Mouse (Mus musculus) MEL (cell line): Measurements from ENCODE around the gene Prdm4. TPM values are rescaled to one million over a fixed set of nuclear protein-coding genes. Genes with fewer than 3 reads are reported as not detected.
A peak's percentile ranks its signal among the peaks of the same experiment; 100 is the strongest.

Experiments used
- DNase-seq: peaks from one replicate; pipeline ENCODE4 v3.0.0; 2011; ENCODE audit warnings: low read depth, low spot score
- H3K27ac ChIP-seq: 2 replicates; pipeline ENCODE4 v1.5.1; 2012; ENCODE audit warnings: low read depth, mild to moderate bottlenecking, control low read depth, low read length, moderate library complexity; ENCODE audit not compliant: control insufficient read depth
- H3K27me3 ChIP-seq, 2 experiments: fragments of 150-350 bp in 1 of 2; sonication (generic) in 1 of 2; 2 replicates each; pipeline ENCODE4 v1.6.1; 2012; ENCODE audit warnings: low read length in 2 of 2, mild to moderate bottlenecking in 2 of 2, improper control_type of control experiment in 1 of 2, moderate library complexity in 1 of 2; ENCODE audit not compliant: insufficient read depth in 2 of 2, control insufficient read depth in 1 of 2
- H3K36me3 ChIP-seq, 2 experiments: 2 replicates each; pipeline ENCODE4 v1.6.1; 2012 to 2014; ENCODE audit warnings: low read length in 2 of 2, improper control_type of control experiment in 1 of 2, inconsistent platforms in 1 of 2, mild to moderate bottlenecking in 1 of 2; ENCODE audit not compliant: insufficient read depth in 2 of 2, control insufficient read depth in 1 of 2
- H3K4me1 ChIP-seq, 2 experiments: fragments of 150-350 bp in 1 of 2; sonication (generic) in 1 of 2; 2 replicates each; pipeline ENCODE4 v1.6.1; 2012; ENCODE audit warnings: low read length in 2 of 2, improper control_type of control experiment in 1 of 2, mild to moderate bottlenecking in 1 of 2; ENCODE audit not compliant: insufficient read depth in 2 of 2, control insufficient read depth in 1 of 2
- H3K4me3 ChIP-seq, 2 experiments: fragments of 150-350 bp in 1 of 2; sonication (generic) in 1 of 2; 2 replicates each; pipeline ENCODE4 v1.5.1; 2012; ENCODE audit warnings: low read depth in 2 of 2, low read length in 2 of 2, mild to moderate bottlenecking in 2 of 2, moderate library complexity in 2 of 2, control low read depth in 1 of 2, improper control_type of control experiment in 1 of 2; ENCODE audit not compliant: control insufficient read depth in 1 of 2, insufficient read depth in 1 of 2
- H3K79me2 ChIP-seq: 2 replicates; pipeline ENCODE4 v1.6.1; 2012; ENCODE audit warnings: mild to moderate bottlenecking, low read length, moderate library complexity; ENCODE audit not compliant: control insufficient read depth, poor library complexity, insufficient read depth
- H3K9ac ChIP-seq: 2 replicates; pipeline ENCODE4 v1.6.1; 2012; ENCODE audit warnings: low read depth, mild to moderate bottlenecking, control low read depth, low read length, moderate library complexity; ENCODE audit not compliant: control insufficient read depth, poor library complexity, severe bottlenecking
- H3K9me3 ChIP-seq: fragments of 150-350 bp; sonication (generic); replicated peaks from 2 replicates; pipeline ENCODE4 v1.6.1; 2012; ENCODE audit warnings: mild to moderate bottlenecking, low read length, improper control_type of control experiment, moderate library complexity; ENCODE audit not compliant: insufficient read depth
- BHLHE40 ChIP-seq: IDR thresholded peaks from 2 replicates; pipeline ENCODE4 v1.6.1; 2012; ENCODE audit warnings: low read depth, mild to moderate bottlenecking, inconsistent platforms, low read length, improper control_type of control experiment, borderline replicate concordance
- CHD2 ChIP-seq: IDR thresholded peaks from 2 replicates; pipeline ENCODE4 v1.6.1; 2011; ENCODE audit warnings: low read length, improper control_type of control experiment
- E2F4 ChIP-seq: IDR thresholded peaks from 2 replicates; pipeline ENCODE4 v1.6.1; 2011; ENCODE audit warnings: low read depth, low read length, improper control_type of control experiment, borderline replicate concordance
- ETS1 ChIP-seq: IDR thresholded peaks from 2 replicates; pipeline ENCODE4 v1.6.1; 2012; ENCODE audit warnings: low read depth, mild to moderate bottlenecking, inconsistent platforms, low read length, improper control_type of control experiment, moderate library complexity
- HCFC1 ChIP-seq: IDR thresholded peaks from 2 replicates; pipeline ENCODE4 v1.6.1; 2012; ENCODE audit warnings: low read depth, mild to moderate bottlenecking, inconsistent platforms, low read length, improper control_type of control experiment, moderate library complexity
- MAX ChIP-seq: IDR thresholded peaks from 2 replicates; pipeline ENCODE4 v1.6.1; 2011; ENCODE audit warnings: low read length, improper control_type of control experiment
- MXI1 ChIP-seq: IDR thresholded peaks from 2 replicates; pipeline ENCODE4 v1.6.1; 2011; ENCODE audit warnings: mild to moderate bottlenecking, low read depth, low read length, improper control_type of control experiment
- MYB ChIP-seq: IDR thresholded peaks from 2 replicates; pipeline ENCODE4 v1.6.1; 2011; ENCODE audit warnings: mild to moderate bottlenecking, low read depth, low read length, improper control_type of control experiment
- MYC ChIP-seq: IDR thresholded peaks from 2 replicates; pipeline ENCODE4 v1.6.1; 2011; ENCODE audit warnings: low read depth, mild to moderate bottlenecking, low read length, improper control_type of control experiment, moderate library complexity
- NELFE ChIP-seq: IDR thresholded peaks from 2 replicates; pipeline ENCODE4 v1.6.1; 2011; ENCODE audit warnings: low read depth, low read length, improper control_type of control experiment
- NRF1 ChIP-seq: IDR thresholded peaks from 2 replicates; pipeline ENCODE4 v1.6.1; 2014; ENCODE audit warnings: low read depth, mild to moderate bottlenecking, inconsistent platforms, low read length, improper control_type of control experiment, moderate library complexity; ENCODE audit not compliant: poor library complexity, insufficient read depth, severe bottlenecking
- POLR2A ChIP-seq, 2 experiments: IDR thresholded peaks; 2 replicates each; pipeline ENCODE4 v1.6.1; 2011 to 2012; ENCODE audit warnings: low read length in 2 of 2, mild to moderate bottlenecking in 2 of 2, control low read depth in 1 of 2, improper control_type of control experiment in 1 of 2, low read depth in 1 of 2, moderate library complexity in 1 of 2; ENCODE audit not compliant: control insufficient read depth in 1 of 2, insufficient read depth in 1 of 2, poor library complexity in 1 of 2
- RCOR1 ChIP-seq: IDR thresholded peaks from 2 replicates; pipeline ENCODE4 v1.6.1; 2012; ENCODE audit warnings: low read depth, mild to moderate bottlenecking, inconsistent platforms, low read length, improper control_type of control experiment
- SMC3 ChIP-seq: IDR thresholded peaks from 2 replicates; pipeline ENCODE4 v1.6.1; 2011; ENCODE audit warnings: low read depth, low read length, improper control_type of control experiment
- TBP ChIP-seq: IDR thresholded peaks from 2 replicates; pipeline ENCODE4 v1.8.0; 2011; ENCODE audit warnings: low read depth, low read length, improper control_type of control experiment
- TCF12 ChIP-seq: IDR thresholded peaks from 2 replicates; pipeline ENCODE4 v1.6.1; 2014; ENCODE audit warnings: low read depth, mild to moderate bottlenecking, inconsistent platforms, low read length, improper control_type of control experiment, moderate library complexity
- UBTF ChIP-seq: IDR thresholded peaks from 2 replicates; pipeline ENCODE4 v1.6.1; 2012; ENCODE audit warnings: low read depth, mild to moderate bottlenecking, inconsistent platforms, low read length, improper control_type of control experiment, moderate library complexity, borderline replicate concordance; ENCODE audit not compliant: insufficient read depth
- USF1 ChIP-seq: IDR thresholded peaks from 2 replicates; pipeline ENCODE4 v1.6.1; 2014; ENCODE audit warnings: low read depth, mild to moderate bottlenecking, inconsistent platforms, low read length, improper control_type of control experiment, moderate library complexity
- ZC3H11A ChIP-seq: IDR thresholded peaks from 2 replicates; pipeline ENCODE4 v1.6.1; 2012; ENCODE audit warnings: low read depth, mild to moderate bottlenecking, inconsistent platforms, low read length, improper control_type of control experiment
- ZKSCAN1 ChIP-seq: IDR thresholded peaks from 2 replicates; pipeline ENCODE4 v1.6.1; 2012; ENCODE audit warnings: low read depth, mild to moderate bottlenecking, inconsistent platforms, low read length, improper control_type of control experiment, moderate library complexity
- ZMIZ1 ChIP-seq: IDR thresholded peaks from 2 replicates; pipeline ENCODE4 v1.6.1; 2012; ENCODE audit warnings: low read depth, mild to moderate bottlenecking, inconsistent platforms, low read length, improper control_type of control experiment, moderate library complexity
- ZNF384 ChIP-seq: IDR thresholded peaks from 2 replicates; pipeline ENCODE4 v1.6.1; 2012; ENCODE audit warnings: low read depth, mild to moderate bottlenecking, inconsistent platforms, low read length, improper control_type of control experiment
- polyA plus RNA-seq, 2 experiments: library from polyadenylated mRNA; stranded (reverse) in 1 of 2; unstranded in 1 of 2; fragments of >175 nt in 1 of 2; fragments of >200 nt in 1 of 2; gene quantifications; 2 replicates each; pipeline versions ENCODE4 v1.2.1 to v1.2.4; 2012; ENCODE audit warnings: low replicate concordance in 2 of 2, low read depth in 1 of 2; ENCODE audit not compliant: insufficient read length in 2 of 2, insufficient read depth in 1 of 2, missing spikeins in 1 of 2
- total RNA-seq: library from RNA; depleted of rRNA; stranded (reverse); fragments of 300-350 nt; gene quantifications from 2 replicates; pipeline ENCODE4 v1.2.3, GENCODE M21; 2012

The Prdm4 gene
- total and polyA plus RNA-seq, 3 experiments = 26.2 to 43.4 (median 38.5) TPM

- Histone ChIP-seq H3K4me1 (no peaks in the 10 kb centered on the region), H3K79me2 (peaks cover 19% of the 10 kb centered on the region), H3K4me3 (no peak overlapping the region), H3K9ac (no peak overlapping the region), H3K27ac (no peak overlapping the region), H3K36me3 (peaks cover 6 to 24% of the 10 kb centered on the region in 2 experiments), H3K9me3 (no peaks in the 10 kb centered on the region), H3K27me3 (no peaks in the 10 kb centered on the region)
- peak; percentile 25 for DNase-seq
- TF ChIP-seq ETS1 (no peak), ZMIZ1 (no peak), HCFC1 (no peak), MYC (no peak), TBP (no peak)
These were observed 35.0 kb upstream of the Prdm4 start for GRCm38 (mm10) chr10:85951765-85952443.

- no peak for TF ChIP-seq MXI1
- no peak for TF ChIP-seq ZNF384
- no peak for TF ChIP-seq HCFC1
- no peak for TF ChIP-seq MAX
- Histone ChIP-seq H3K9ac (no peak overlapping the region), H3K36me3 (peaks cover 0 to 25% of the 10 kb centered on the region in 2 experiments; a peak in 2 of 4 replicates), H3K79me2 (no peaks in the 10 kb centered on the region), H3K27me3 (no peaks in the 10 kb centered on the region), H3K4me3 (no peak overlapping the region), H3K27ac (no peak overlapping the region), H3K4me1 (no peaks in the 10 kb centered on the region), H3K9me3 (no peaks in the 10 kb centered on the region)
- DNase-seq = no peak
These were observed 31.7 kb upstream of the Prdm4 start for GRCm38 (mm10) chr10:85948483-85949196.

GRCm38 (mm10) chr10:85936280-85936965, 19.5 kb upstream of the Prdm4 start:
- Histone ChIP-seq H3K27me3 (no peaks in the 10 kb centered on the region), H3K36me3 (peaks cover 0 to 11% of the 10 kb centered on the region in 2 experiments; a peak in 2 of 4 replicates), H3K79me2 (no peaks in the 10 kb centered on the region), H3K9me3 (no peaks in the 10 kb centered on the region), H3K4me1 (no peaks in the 10 kb centered on the region), H3K27ac (no peak overlapping the region), H3K9ac (no peak overlapping the region), H3K4me3 (no peak overlapping the region)
- DNase-seq = no peak
- no peak for TF ChIP-seq TCF12
- TF ChIP-seq BHLHE40 = no peak
- TF ChIP-seq USF1 = no peak
- no peak for TF ChIP-seq ZNF384
- no peak for TF ChIP-seq RCOR1
- no peak for TF ChIP-seq SMC3
- TF ChIP-seq NELFE = no peak
- TF ChIP-seq CHD2 = no peak
- no peak for TF ChIP-seq MYB
- no peak for TF ChIP-seq ZC3H11A
- no peak for TF ChIP-seq MAX
- no peak for TF ChIP-seq ZKSCAN1
- no peak for TF ChIP-seq POLR2A (IDR thresholded peaks at IDR 0.05; ENCODE audit: control insufficient read depth in 1 of 2, insufficient read depth in 1 of 2, low read depth in 1 of 2, low read length in 2 of 2, poor library complexity in 1 of 2)
- TF ChIP-seq NRF1 = no peak
- TF ChIP-seq HCFC1 = no peak
- TF ChIP-seq E2F4 = no peak
- no peak for TF ChIP-seq UBTF
- TF ChIP-seq MYC = no peak
